Mouse (Mus musculus): ENCODE measurements around the gene Ptprn2. TPM values are rescaled to one million over a fixed set of nuclear protein-coding genes. Genes with fewer than 3 reads are reported as not detected.

The Ptprn2 gene
- polyA plus RNA-seq, 1 experiment from 2014 or later: 24.7 TPM

- H3K9ac ChIP-seq (replicated peaks; ENCODE audit: low read depth, low read length): no peak overlapping the region
- H3K36me3 ChIP-seq (ENCODE audit: control insufficient read depth, insufficient read depth, low read length): no peaks in the 10 kb centered on the region
- H3K9me3 ChIP-seq (ENCODE audit: control insufficient read depth, low read length): no peaks in the 10 kb centered on the region
- no peak for ATAC-seq (ENCODE audit: low read depth)
- H3K4me2 ChIP-seq (ENCODE audit: low read depth, low read length): no peak overlapping the region
- no peaks in the 10 kb centered on the region for H3K4me1 ChIP-seq (ENCODE audit: control insufficient read depth, insufficient read depth, low read length)
- H3K4me3 ChIP-seq (ENCODE audit: low read depth, low read length): no peak overlapping the region
- H3K27me3 ChIP-seq (ENCODE audit: control insufficient read depth, insufficient read depth, low read length): no peaks in the 10 kb centered on the region
- H3K27ac ChIP-seq (ENCODE audit: low read depth, low read length): no peak overlapping the region
- 56% methylated on average over 3 of the region's 3 CpGs for WGBS
Observed at GRCm38 (mm10) chr12:117291943-117292342, 806.4 kb downstream of the Ptprn2 start.

GRCm38 (mm10) chr12:117296792-117297191, 811.3 kb downstream of the Ptprn2 start:
- Histone ChIP-seq H3K36me3 (ENCODE audit: control insufficient read depth, insufficient read depth, low read length) (no peaks in the 10 kb centered on the region), H3K9me3 (ENCODE audit: control insufficient read depth, low read length) (no peaks in the 10 kb centered on the region), H3K27me3 (ENCODE audit: control insufficient read depth, insufficient read depth, low read length) (no peaks in the 10 kb centered on the region), H3K4me1 (ENCODE audit: control insufficient read depth, insufficient read depth, low read length) (no peaks in the 10 kb centered on the region), H3K4me2 (ENCODE audit: low read depth, low read length) (no peak overlapping the region), H3K27ac (ENCODE audit: low read depth, low read length) (no peak overlapping the region), H3K4me3 (ENCODE audit: low read depth, low read length) (no peak overlapping the region), H3K9ac (replicated peaks; ENCODE audit: low read depth, low read length) (no peak overlapping the region)
- WGBS: 32% methylated on average over 2 of the region's 2 CpGs
- no peak for ATAC-seq (ENCODE audit: low read depth)

- Histone ChIP-seq H3K9me3 (ENCODE audit: control insufficient read depth, low read length) (no peaks in the 10 kb centered on the region), H3K36me3 (ENCODE audit: control insufficient read depth, insufficient read depth, low read length) (no peaks in the 10 kb centered on the region), H3K4me2 (ENCODE audit: low read depth, low read length) (no peak overlapping the region), H3K4me3 (ENCODE audit: low read depth, low read length) (no peak overlapping the region), H3K27ac (ENCODE audit: low read depth, low read length) (no peak overlapping the region), H3K27me3 (ENCODE audit: control insufficient read depth, insufficient read depth, low read length) (no peaks in the 10 kb centered on the region), H3K9ac (replicated peaks; ENCODE audit: low read depth, low read length) (no peak overlapping the region), H3K4me1 (ENCODE audit: control insufficient read depth, insufficient read depth, low read length) (no peaks in the 10 kb centered on the region)
- ATAC-seq (ENCODE audit: low read depth): no peak
- 91% methylated on average over 3 of the region's 3 CpGs for WGBS
Observed at GRCm38 (mm10) chr12:117299084-117299483, 813.6 kb downstream of the Ptprn2 start.

- H3K4me2 ChIP-seq (ENCODE audit: low read depth, low read length): no peak overlapping the region
Observed at GRCm38 (mm10) chr12:117304751-117305624, 819.5 kb downstream of the Ptprn2 start.

GRCm38 (mm10) chr12:117305625-117306105, 820.1 kb downstream of the Ptprn2 start:
- Histone ChIP-seq H3K27me3 (ENCODE audit: control insufficient read depth, insufficient read depth, low read length) (no peaks in the 10 kb centered on the region), H3K27ac (ENCODE audit: low read depth, low read length) (peak overlapping the region; percentile 24; the same call in 1 of the 2 replicates), H3K4me2 (ENCODE audit: low read depth, low read length) (no peak overlapping the region), H3K9ac (replicated peaks; ENCODE audit: low read depth, low read length) (no peak overlapping the region), H3K4me1 (ENCODE audit: control insufficient read depth, insufficient read depth, low read length) (no peaks in the 10 kb centered on the region), H3K36me3 (ENCODE audit: control insufficient read depth, insufficient read depth, low read length) (no peaks in the 10 kb centered on the region), H3K4me3 (ENCODE audit: low read depth, low read length) (no peak overlapping the region), H3K9me3 (ENCODE audit: control insufficient read depth, low read length) (no peaks in the 10 kb centered on the region)
- WGBS: 45% methylated on average over 5 of the region's 5 CpGs
- ATAC-seq (ENCODE audit: low read depth): peak; percentile 57; the same call in 1 of the 2 replicates

More at GRCm38 (mm10) chr12:117304751-117305624, 819.5 kb downstream of the Ptprn2 start:
- H3K4me3 ChIP-seq (ENCODE audit: low read depth, low read length): no peak overlapping the region
- H3K36me3 ChIP-seq (ENCODE audit: control insufficient read depth, insufficient read depth, low read length): no peaks in the 10 kb centered on the region
- no peaks in the 10 kb centered on the region for H3K4me1 ChIP-seq (ENCODE audit: control insufficient read depth, insufficient read depth, low read length)
- peak; percentile 80 for ATAC-seq (ENCODE audit: low read depth)
- H3K9me3 ChIP-seq (ENCODE audit: control insufficient read depth, low read length): no peaks in the 10 kb centered on the region
- H3K27ac ChIP-seq (ENCODE audit: low read depth, low read length): peak overlapping the region; percentile 24; the same call in 1 of the 2 replicates
- H3K27me3 ChIP-seq (ENCODE audit: control insufficient read depth, insufficient read depth, low read length): no peaks in the 10 kb centered on the region
- WGBS: 52% methylated on average over 17 of the region's 17 CpGs
- no peak overlapping the region for H3K9ac ChIP-seq (replicated peaks; ENCODE audit: low read depth, low read length)

- Histone ChIP-seq H3K4me1 (ENCODE audit: control insufficient read depth, insufficient read depth, low read length) (no peaks in the 10 kb centered on the region), H3K36me3 (ENCODE audit: control insufficient read depth, insufficient read depth, low read length) (no peaks in the 10 kb centered on the region), H3K4me2 (ENCODE audit: low read depth, low read length) (no peak overlapping the region), H3K4me3 (ENCODE audit: low read depth, low read length) (no peak overlapping the region), H3K9me3 (ENCODE audit: control insufficient read depth, low read length) (no peaks in the 10 kb centered on the region), H3K9ac (replicated peaks; ENCODE audit: low read depth, low read length) (no peak overlapping the region), H3K27ac (ENCODE audit: low read depth, low read length) (no peak overlapping the region), H3K27me3 (ENCODE audit: control insufficient read depth, insufficient read depth, low read length) (no peaks in the 10 kb centered on the region)
- ATAC-seq (ENCODE audit: low read depth): no peak
- 87% methylated on average over 6 of the region's 6 CpGs for WGBS
Observed at GRCm38 (mm10) chr12:117312079-117312478, 826.6 kb downstream of the Ptprn2 start.

GRCm38 (mm10) chr12:117314987-117315386, 829.5 kb downstream of the Ptprn2 start:
- ATAC-seq (ENCODE audit: low read depth): no peak

GRCm38 (mm10) chr12:117315661-117316060, 830.1 kb downstream of the Ptprn2 start:
- no peaks in the 10 kb centered on the region for H3K27me3 ChIP-seq (ENCODE audit: control insufficient read depth, insufficient read depth, low read length)
- no peak overlapping the region for H3K4me2 ChIP-seq (ENCODE audit: low read depth, low read length)
- no peaks in the 10 kb centered on the region for H3K36me3 ChIP-seq (ENCODE audit: control insufficient read depth, insufficient read depth, low read length)
- no peak for ATAC-seq (ENCODE audit: low read depth)
- H3K9me3 ChIP-seq (ENCODE audit: control insufficient read depth, low read length): no peaks in the 10 kb centered on the region
- H3K27ac ChIP-seq (ENCODE audit: low read depth, low read length): no peak overlapping the region
- no peaks in the 10 kb centered on the region for H3K4me1 ChIP-seq (ENCODE audit: control insufficient read depth, insufficient read depth, low read length)
- 84% methylated on average over 3 of the region's 3 CpGs for WGBS
- no peak overlapping the region for H3K9ac ChIP-seq (replicated peaks; ENCODE audit: low read depth, low read length)
- H3K4me3 ChIP-seq (ENCODE audit: low read depth, low read length): no peak overlapping the region

More at GRCm38 (mm10) chr12:117314987-117315386, 829.5 kb downstream of the Ptprn2 start:
- Histone ChIP-seq H3K36me3 (ENCODE audit: control insufficient read depth, insufficient read depth, low read length) (no peaks in the 10 kb centered on the region), H3K4me2 (ENCODE audit: low read depth, low read length) (no peak overlapping the region), H3K27ac (ENCODE audit: low read depth, low read length) (no peak overlapping the region), H3K4me3 (ENCODE audit: low read depth, low read length) (no peak overlapping the region), H3K9ac (replicated peaks; ENCODE audit: low read depth, low read length) (no peak overlapping the region), H3K9me3 (ENCODE audit: control insufficient read depth, low read length) (no peaks in the 10 kb centered on the region), H3K27me3 (ENCODE audit: control insufficient read depth, insufficient read depth, low read length) (no peaks in the 10 kb centered on the region), H3K4me1 (ENCODE audit: control insufficient read depth, insufficient read depth, low read length) (no peaks in the 10 kb centered on the region)
- 42% methylated on average over 2 of the region's 2 CpGs for WGBS

GRCm38 (mm10) chr12:117318229-117318628, 832.7 kb downstream of the Ptprn2 start:
- H3K27ac ChIP-seq (ENCODE audit: low read depth, low read length): no peak overlapping the region
- no peak overlapping the region for H3K9ac ChIP-seq (replicated peaks; ENCODE audit: low read depth, low read length)
- no peaks in the 10 kb centered on the region for H3K36me3 ChIP-seq (ENCODE audit: control insufficient read depth, insufficient read depth, low read length)
- H3K4me2 ChIP-seq (ENCODE audit: low read depth, low read length): no peak overlapping the region
- 97% methylated on average over 3 of the region's 3 CpGs for WGBS
- H3K27me3 ChIP-seq (ENCODE audit: control insufficient read depth, insufficient read depth, low read length): no peaks in the 10 kb centered on the region
- H3K4me3 ChIP-seq (ENCODE audit: low read depth, low read length): no peak overlapping the region
- no peak for ATAC-seq (ENCODE audit: low read depth)
- no peaks in the 10 kb centered on the region for H3K4me1 ChIP-seq (ENCODE audit: control insufficient read depth, insufficient read depth, low read length)
- no peaks in the 10 kb centered on the region for H3K9me3 ChIP-seq (ENCODE audit: control insufficient read depth, low read length)

All from neural tube, embryonic 14.5 days (tissue).